Mouse (Mus musculus) heart, embryonic 11.5 days (tissue): ENCODE measurements around the gene Cnnm4. TPM values are rescaled to one million over a fixed set of nuclear protein-coding genes. Genes with fewer than 3 reads are reported as not detected.

Experiments used
- ATAC-seq: fragments of 200-750 bp; cut with Nextera tagmentation; replicated peaks from 2 replicates; pipeline ENCODE4 v1.8.0; 2017; ENCODE audit warnings: moderate library complexity; ENCODE audit not compliant: insufficient number of reproducible peaks, low FRiP score, low TSS enrichment
- H3K27ac ChIP-seq: fragments of 300-500 bp; sonication (generic); 2 replicates; pipeline ENCODE4 v1.5.1; 2014; ENCODE audit warnings: mild to moderate bottlenecking, low read depth, low read length
- H3K27me3 ChIP-seq: fragments of 300-500 bp; sonication (generic); 2 replicates; pipeline ENCODE4 v1.6.1; 2014; ENCODE audit warnings: mild to moderate bottlenecking, low read length, mixed read lengths; ENCODE audit not compliant: control insufficient read depth, insufficient read depth
- H3K36me3 ChIP-seq: fragments of 300-500 bp; sonication (generic); 2 replicates; pipeline ENCODE4 v1.6.1; 2014; ENCODE audit warnings: mild to moderate bottlenecking, low read length, moderate library complexity, mixed read lengths; ENCODE audit not compliant: control insufficient read depth, insufficient read depth
- H3K4me1 ChIP-seq: fragments of 300-500 bp; sonication (generic); 2 replicates; pipeline ENCODE4 v1.6.1; 2014; ENCODE audit warnings: low read length; ENCODE audit not compliant: control insufficient read depth, insufficient read depth
- H3K4me2 ChIP-seq: fragments of 300-500 bp; sonication (generic); 2 replicates; pipeline ENCODE4 v1.6.1; 2014; ENCODE audit warnings: mild to moderate bottlenecking, moderate library complexity
- H3K4me3 ChIP-seq: fragments of 300-500 bp; sonication (generic); 2 replicates; pipeline ENCODE4 v1.5.1; 2014; ENCODE audit warnings: low read depth, low read length
- H3K9ac ChIP-seq: fragments of 300-500 bp; sonication (generic); 2 replicates; pipeline ENCODE4 v1.6.1; 2014; ENCODE audit warnings: mild to moderate bottlenecking, low read depth, low read length, moderate library complexity
- H3K9me3 ChIP-seq: fragments of 300-500 bp; sonication (generic); replicated peaks from 2 replicates; pipeline ENCODE4 v1.6.1; 2016; ENCODE audit warnings: low read length; ENCODE audit not compliant: control insufficient read depth
- WGBS: fragments of 180-500 bp; shearing (Covaris S2); extraction: QIAGEN DNeasy Blood & Tissue Kit; methylation state at CpG from one replicate; pipeline ENCODE4 v1.1.7; 2014; ENCODE audit not compliant: insufficient replicate concordance; 5-methylcytosine and 5-hydroxymethylcytosine counted together
- polyA plus RNA-seq: library from polyadenylated mRNA; unstranded; fragments of >200 nt; fragmentation: Nextera tagmentation; extraction: Ambion mirVana; gene quantifications from 2 replicates; pipeline ENCODE4 v1.2.1, GENCODE M21; 2014

Gene Cnnm4
- polyA plus RNA-seq, 1 experiment from 2014 or later = 6.9 TPM

DNA sequence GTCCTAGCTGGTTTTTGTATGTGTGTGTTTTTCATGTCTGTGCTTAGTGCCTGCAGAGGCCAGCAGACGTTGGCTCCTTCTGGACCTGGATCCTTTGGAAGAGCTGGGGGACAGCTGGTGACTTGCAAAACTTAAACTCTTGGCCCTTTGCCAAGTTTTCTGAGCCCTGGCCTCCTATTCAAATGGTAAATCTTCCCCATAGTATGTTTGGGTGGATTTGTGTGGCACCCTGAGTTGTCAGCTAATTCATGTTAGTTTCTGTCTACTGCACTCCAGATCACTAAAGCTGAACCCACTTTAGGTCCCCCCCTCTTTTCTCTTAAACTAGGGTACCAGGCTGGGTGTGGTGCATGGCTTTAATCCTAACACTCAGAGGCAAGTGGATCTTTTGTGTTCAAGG lies 56.9 kb downstream of the Cnnm4 start:
- no peak overlapping the region for H3K4me3 ChIP-seq
- peaks cover 10% of the 10 kb centered on the region for H3K36me3 ChIP-seq
- no peaks in the 10 kb centered on the region for H3K9me3 ChIP-seq
- 26% methylated on average over 1 of the region's 1 CpGs for WGBS
- no peak overlapping the region for H3K9ac ChIP-seq
- H3K4me1 ChIP-seq = peaks cover 2% of the 10 kb centered on the region; the same call in 1 of the 2 replicates
- ATAC-seq = no peak
- no peak overlapping the region for H3K27ac ChIP-seq
- H3K4me2 ChIP-seq = no peak overlapping the region
- H3K27me3 ChIP-seq = no peaks in the 10 kb centered on the region

DNA sequence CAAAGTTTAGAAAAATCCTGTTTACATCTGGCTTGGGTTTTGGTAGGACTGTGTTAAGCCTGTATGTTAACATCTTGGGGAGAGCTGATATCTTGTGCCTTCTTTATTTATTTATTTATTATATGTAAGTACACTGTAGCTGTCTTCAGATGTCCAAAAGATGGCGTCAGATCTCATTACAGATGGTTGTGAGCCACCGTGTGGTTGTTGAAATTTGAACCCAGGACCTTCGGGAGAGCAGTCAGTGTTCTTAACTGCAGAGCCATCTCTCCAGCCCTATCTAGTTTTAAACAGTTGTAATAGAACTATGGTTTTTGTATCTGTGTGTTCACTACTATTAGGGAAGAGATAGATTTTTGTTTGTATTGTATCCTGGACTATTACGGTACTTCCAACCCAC lies 57.9 kb downstream of the Cnnm4 start:
- WGBS = 88% methylated on average over 4 of the region's 4 CpGs
- no peak overlapping the region for H3K4me3 ChIP-seq
- peaks cover 8% of the 10 kb centered on the region for H3K36me3 ChIP-seq
- H3K4me1 ChIP-seq = peaks cover 8% of the 10 kb centered on the region; the same call in 1 of the 2 replicates
- H3K4me2 ChIP-seq = no peak overlapping the region
- ATAC-seq = no peak
- no peaks in the 10 kb centered on the region for H3K9me3 ChIP-seq
- H3K27ac ChIP-seq = no peak overlapping the region
- H3K27me3 ChIP-seq = no peaks in the 10 kb centered on the region
- H3K9ac ChIP-seq = no peak overlapping the region

DNA sequence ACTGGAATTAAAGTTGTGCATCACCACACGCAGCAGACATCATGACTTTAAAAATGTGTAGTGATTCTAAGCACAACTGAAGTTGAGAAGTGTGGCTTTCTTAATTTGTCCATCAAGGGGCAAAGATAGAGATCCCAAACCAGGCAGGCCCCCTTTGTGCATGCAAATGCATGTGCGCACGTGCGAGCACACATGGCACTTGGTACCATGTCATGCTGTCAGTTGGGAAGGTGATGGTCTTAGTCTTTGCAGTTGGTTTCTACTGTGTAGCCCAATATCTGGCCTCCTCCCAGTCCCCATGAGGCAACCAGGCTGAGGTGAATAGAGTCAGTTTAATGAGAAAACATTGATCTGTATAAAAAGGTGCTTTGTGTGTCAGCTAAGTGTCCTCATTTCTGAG lies 58.5 kb downstream of the Cnnm4 start:
- Histone ChIP-seq H3K4me1 (peaks cover 11% of the 10 kb centered on the region), H3K27me3 (no peaks in the 10 kb centered on the region), H3K4me3 (no peak overlapping the region), H3K4me2 (no peak overlapping the region), H3K36me3 (peaks cover 5% of the 10 kb centered on the region; the same call in 1 of the 2 replicates), H3K27ac (no peak overlapping the region), H3K9ac (no peak overlapping the region), H3K9me3 (no peaks in the 10 kb centered on the region)
- 93% methylated on average over 4 of the region's 4 CpGs for WGBS
- no peak for ATAC-seq

DNA sequence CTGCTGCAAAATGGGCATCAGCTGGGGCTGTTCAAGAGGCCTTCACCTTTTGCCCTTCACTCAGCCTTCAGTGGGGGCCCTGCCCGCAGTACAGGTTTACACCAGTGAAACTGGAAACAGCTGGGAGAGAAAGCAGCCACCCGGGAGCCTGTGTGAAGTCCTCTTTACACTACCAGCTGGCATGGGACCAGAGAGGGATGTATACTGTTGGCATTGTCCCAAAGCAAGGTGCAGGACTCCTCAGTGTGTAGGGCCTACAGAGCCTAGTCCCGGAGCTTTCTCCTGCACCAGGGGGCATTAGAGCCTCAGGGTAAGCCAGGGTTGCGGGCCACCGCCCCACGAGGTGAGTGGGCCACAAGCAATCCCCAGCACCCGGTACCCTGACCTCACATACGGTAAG lies 59.1 kb downstream of the Cnnm4 start:
- Histone ChIP-seq H3K9me3 (no peaks in the 10 kb centered on the region), H3K27me3 (no peaks in the 10 kb centered on the region), H3K9ac (no peak overlapping the region), H3K36me3 (no peaks in the 10 kb centered on the region; the same call in 1 of the 2 replicates), H3K4me1 (peaks cover 13% of the 10 kb centered on the region), H3K4me3 (no peak overlapping the region), H3K4me2 (no peak overlapping the region), H3K27ac (no peak overlapping the region)
- no peak for ATAC-seq
- 84% methylated on average over 8 of the region's 8 CpGs for WGBS

DNA sequence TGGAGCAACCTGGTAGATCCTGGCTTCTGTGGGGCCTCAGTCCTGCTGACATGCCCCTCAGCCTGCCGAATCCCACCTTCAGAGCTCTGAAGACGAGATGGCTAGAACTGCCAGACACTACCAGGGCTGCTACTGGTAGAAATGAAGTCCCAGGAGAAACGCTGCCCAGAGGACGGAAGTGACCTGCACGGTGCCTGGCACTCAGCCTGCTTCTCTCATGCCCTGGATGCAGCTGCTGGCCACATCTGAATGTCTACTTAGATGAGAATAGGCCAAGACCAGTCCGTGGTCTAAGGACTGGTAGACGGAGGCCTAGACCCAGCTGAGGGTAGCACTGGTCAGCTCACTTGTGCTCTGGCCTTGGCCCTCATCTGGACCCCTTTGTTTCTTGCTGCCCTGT lies 59.5 kb downstream of the Cnnm4 start:
- Histone ChIP-seq H3K9ac (no peak overlapping the region), H3K4me2 (no peak overlapping the region), H3K36me3 (no peaks in the 10 kb centered on the region; the same call in 1 of the 2 replicates), H3K4me1 (peaks cover 18% of the 10 kb centered on the region), H3K9me3 (no peaks in the 10 kb centered on the region), H3K4me3 (no peak overlapping the region), H3K27ac (no peak overlapping the region), H3K27me3 (no peaks in the 10 kb centered on the region)
- WGBS = 90% methylated on average over 7 of the region's 7 CpGs
- ATAC-seq = no peak

DNA sequence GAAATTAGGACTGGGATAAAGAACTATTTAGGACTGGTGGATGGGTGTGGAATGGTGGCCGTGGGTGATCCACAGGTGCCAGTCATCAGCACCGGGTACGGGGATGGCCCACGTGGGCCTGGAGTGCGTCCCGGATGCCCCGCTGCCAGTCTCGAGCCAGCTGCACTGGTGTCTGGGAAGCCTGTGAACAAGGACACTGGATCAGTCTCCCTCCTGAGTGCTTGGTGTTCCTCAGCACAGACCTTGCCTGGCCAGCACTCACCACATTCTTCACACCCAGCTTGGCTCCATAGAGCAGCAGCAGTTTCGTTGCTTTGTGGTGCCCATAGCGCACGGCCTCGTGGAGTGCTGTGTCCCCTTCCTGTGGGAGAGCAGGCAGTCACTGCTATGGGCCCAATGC lies 60.0 kb downstream of the Cnnm4 start:
- Histone ChIP-seq H3K9me3 (no peaks in the 10 kb centered on the region), H3K27me3 (no peaks in the 10 kb centered on the region), H3K36me3 (no peaks in the 10 kb centered on the region; the same call in 1 of the 2 replicates), H3K4me1 (peaks cover 23% of the 10 kb centered on the region), H3K4me2 (no peak overlapping the region), H3K9ac (no peak overlapping the region), H3K4me3 (no peak overlapping the region), H3K27ac (no peak overlapping the region)
- WGBS = 86% methylated on average over 12 of the region's 12 CpGs
- ATAC-seq = no peak

GRCm38 (mm10) chr1:36533546-36533945 lies 62.1 kb downstream of the Cnnm4 start:
- no peak overlapping the region for H3K9ac ChIP-seq
- H3K27ac ChIP-seq = peak overlapping the region; percentile 22; the same call in 1 of the 2 replicates
- peaks cover 25% of the 10 kb centered on the region for H3K4me1 ChIP-seq
- no peak overlapping the region for H3K4me2 ChIP-seq
- WGBS = 60% methylated on average over 6 of the region's 6 CpGs
- H3K4me3 ChIP-seq = no peak overlapping the region
- no peaks in the 10 kb centered on the region for H3K9me3 ChIP-seq
- H3K27me3 ChIP-seq = no peaks in the 10 kb centered on the region
- no peaks in the 10 kb centered on the region; the same call in 1 of the 2 replicates for H3K36me3 ChIP-seq
- no peak for ATAC-seq

DNA sequence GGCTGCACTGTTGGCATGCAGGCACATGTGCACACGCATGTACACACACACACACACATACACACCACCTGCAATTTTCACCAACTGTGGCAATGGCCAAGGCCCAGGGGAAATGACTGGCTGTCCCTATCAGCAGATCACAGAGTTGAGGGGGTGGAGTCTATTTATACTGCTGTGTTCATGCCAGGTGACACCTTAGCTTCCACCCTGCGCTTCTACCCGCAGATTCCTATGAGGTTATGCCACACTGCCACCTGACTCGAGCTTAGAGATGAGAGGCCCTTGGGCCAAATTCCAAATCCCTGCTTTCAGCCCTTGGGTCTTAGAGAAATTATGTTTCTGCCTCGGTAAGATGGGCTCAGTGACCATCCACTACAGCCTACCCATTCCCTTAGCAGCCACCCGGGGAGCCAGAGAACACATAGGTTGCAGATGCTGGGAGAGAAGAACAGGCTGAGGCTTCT lies 63.2 kb downstream of the Cnnm4 start:
- H3K27me3 ChIP-seq = no peaks in the 10 kb centered on the region
- no peak overlapping the region for H3K4me2 ChIP-seq
- no peak for ATAC-seq
- H3K36me3 ChIP-seq = no peaks in the 10 kb centered on the region; the same call in 1 of the 2 replicates
- H3K4me1 ChIP-seq = peaks cover 32% of the 10 kb centered on the region
- H3K4me3 ChIP-seq = no peak overlapping the region
- no peak overlapping the region for H3K9ac ChIP-seq
- no peaks in the 10 kb centered on the region for H3K9me3 ChIP-seq
- WGBS = 75% methylated on average over 6 of the region's 6 CpGs
- no peak overlapping the region for H3K27ac ChIP-seq
